Mouse (Mus musculus) c-Kit-positive CD71-negative TER-119-negative erythroid progenitor cells, embryonic 14.5 days (primary cell): ENCODE measurements around the gene Spen.

ENCODE experiments used
- DNase-seq: peaks from one replicate; pipeline ENCODE4 v3.0.0-alpha.2; 2013; ENCODE audit warnings: low read depth

Spen gene

GRCm38 (mm10) chr4:141472641-141473321 lies 65.6 kb downstream of the Spen start:
- DNase-seq: no peak

- DNase-seq: no peak
Observed at GRCm38 (mm10) chr4:141471491-141471890, 66.9 kb downstream of the Spen start.

- no peak for DNase-seq
Observed at GRCm38 (mm10) chr4:141469343-141469742, 69.1 kb downstream of the Spen start.

DNA sequence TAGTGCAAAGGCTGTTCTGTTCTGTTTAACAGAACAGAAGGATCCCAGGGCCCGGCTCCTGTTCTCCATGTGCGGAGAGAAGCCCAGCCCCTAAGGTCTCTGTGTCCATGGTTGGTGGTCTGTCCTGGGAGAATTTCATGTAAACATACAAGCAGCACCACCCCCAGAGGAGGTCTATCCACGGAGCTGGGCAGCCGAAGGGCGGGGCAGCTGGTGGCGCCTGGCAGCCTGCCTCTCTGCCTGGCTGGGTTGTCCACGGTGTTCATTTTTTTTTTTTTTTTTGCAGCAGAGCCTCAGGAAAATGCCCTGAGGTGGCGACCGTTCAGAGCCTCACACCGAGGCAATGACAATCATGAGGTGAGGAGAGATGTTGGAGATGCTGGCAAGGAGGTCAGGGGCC lies 69.8 kb downstream of the Spen start:
- no peak for DNase-seq

DNA sequence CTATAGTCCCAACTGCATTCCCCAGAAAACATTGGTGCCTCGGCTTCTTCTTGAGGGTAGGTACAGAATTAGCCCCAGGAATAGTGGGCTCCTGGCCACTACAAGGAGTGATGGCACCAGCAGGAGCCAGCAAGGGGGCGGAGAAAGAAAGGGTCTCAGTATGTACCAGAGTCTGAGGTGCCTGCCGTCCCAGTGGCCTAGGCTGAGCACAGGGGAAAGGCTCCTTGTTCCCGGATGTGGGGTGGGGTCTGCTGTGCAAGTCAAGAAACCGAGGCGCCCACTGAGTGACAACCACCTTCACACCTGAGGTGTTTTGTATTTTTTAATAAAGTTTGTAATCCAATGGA lies 70.8 kb downstream of the Spen start:
- DNase-seq: no peak

GRCm38 (mm10) chr4:141466844-141467580 lies 71.4 kb downstream of the Spen start:
- no peak for DNase-seq

DNA sequence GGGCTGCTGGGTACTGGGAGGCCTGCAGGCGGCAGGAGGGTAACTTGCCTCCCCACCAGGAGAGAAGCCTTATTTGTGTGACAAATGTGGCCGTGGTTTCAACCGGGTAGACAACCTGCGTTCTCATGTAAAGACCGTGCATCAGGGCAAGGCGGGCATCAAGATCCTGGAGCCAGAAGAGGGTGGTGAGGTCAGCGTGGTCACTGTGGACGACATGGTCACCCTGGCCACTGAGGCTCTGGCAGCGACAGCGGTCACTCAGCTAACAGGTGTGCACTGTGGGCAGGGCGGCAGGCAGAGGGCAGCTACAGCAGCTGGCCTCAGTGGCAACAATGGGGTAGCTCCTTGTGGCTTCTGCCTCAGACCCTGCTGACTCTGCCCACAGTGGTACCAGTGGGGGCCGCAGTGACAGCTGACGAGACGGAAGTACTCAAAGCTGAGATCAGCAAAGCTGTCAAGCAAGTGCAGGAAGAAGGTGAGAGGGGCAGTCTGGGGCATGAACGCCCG lies 72.1 kb downstream of the Spen start:
- DNase-seq: no peak

- DNase-seq: no peak
Observed at GRCm38 (mm10) chr4:141465512-141466288, 72.7 kb downstream of the Spen start.

DNA sequence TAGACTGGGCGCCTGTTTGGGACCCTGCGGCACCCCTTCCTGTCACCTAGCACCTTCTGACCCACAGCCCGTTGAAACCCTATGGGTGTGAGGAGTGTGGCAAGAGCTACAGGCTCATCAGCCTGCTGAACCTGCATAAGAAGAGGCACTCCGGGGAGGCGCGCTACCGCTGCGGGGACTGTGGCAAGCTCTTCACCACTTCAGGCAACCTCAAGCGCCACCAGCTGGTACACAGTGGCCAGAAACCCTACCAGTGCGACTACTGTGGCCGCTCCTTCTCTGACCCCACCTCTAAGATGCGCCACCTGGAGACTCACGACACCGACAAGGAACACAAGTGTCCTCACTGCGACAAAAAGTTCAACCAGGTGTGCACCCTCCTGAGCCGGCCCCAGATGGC lies 73.7 kb downstream of the Spen start:
- no peak for DNase-seq

GRCm38 (mm10) chr4:141463472-141463871 lies 74.9 kb downstream of the Spen start:
- no peak for DNase-seq

DNA sequence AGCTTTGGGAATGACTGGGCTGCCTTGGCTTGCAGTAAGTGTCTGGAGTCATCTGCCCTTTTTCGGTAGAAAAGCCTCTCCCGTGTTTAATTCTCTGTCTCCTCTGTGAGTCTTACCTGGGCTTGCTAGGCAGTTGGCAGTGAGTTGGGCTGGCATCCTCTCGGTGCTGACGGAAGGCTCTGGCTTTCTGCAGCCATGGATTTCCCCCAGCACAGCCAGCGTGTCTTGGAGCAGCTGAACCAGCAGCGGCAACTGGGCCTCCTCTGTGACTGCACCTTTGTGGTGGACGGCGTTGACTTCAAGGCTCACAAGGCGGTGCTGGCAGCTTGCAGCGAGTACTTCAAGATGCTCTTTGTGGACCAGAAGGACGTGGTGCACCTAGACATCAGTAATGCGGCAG lies 76.8 kb downstream of the Spen start:
- no peak for DNase-seq

DNA sequence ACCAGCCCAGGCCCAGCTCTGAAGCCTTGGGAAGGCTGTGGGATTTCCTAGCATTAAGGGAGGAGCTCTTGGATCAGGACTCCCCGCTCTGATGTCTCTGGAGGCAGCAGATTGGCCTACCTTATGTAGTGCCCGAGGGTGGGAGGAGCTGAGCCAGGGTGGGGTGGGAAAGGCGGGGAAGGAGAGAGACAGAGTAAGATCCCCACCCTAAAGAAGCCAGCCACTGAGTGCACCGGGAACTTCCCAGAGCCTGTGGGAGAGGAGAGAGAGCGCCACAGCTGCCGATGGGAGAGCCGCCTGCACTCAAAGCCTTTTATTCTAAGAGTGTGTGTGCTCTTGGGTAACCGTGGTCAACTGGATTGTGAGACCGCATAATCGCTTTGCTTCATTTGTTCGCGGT lies 77.3 kb downstream of the Spen start:
- DNase-seq: no peak

DNA sequence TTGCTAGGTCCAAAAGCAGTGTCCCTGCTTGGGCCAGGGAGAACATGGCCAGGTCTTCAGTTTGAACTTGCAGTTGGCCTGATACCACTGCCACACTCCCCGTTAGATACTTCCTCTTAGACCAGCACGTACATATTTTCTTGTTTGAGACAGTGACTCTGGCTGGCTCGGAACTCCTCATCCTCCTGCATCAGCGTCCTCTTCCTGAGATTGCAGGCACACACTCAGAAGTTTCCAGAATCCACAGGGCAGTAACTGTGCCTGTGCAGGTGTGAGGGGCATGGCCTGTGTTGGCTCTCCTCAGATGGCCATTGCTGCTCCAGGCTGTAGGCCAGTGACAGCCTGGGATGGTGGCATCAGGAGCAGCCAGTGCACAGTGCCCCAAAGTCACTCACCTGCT lies 77.9 kb downstream of the Spen start:
- no peak for DNase-seq

GRCm38 (mm10) chr4:141459766-141460165 lies 78.6 kb downstream of the Spen start:
- DNase-seq: no peak

GRCm38 (mm10) chr4:141458888-141459287 lies 79.5 kb downstream of the Spen start:
- DNase-seq: no peak

- DNase-seq: no peak
Observed at GRCm38 (mm10) chr4:141458236-141458635, 80.2 kb downstream of the Spen start.

DNA sequence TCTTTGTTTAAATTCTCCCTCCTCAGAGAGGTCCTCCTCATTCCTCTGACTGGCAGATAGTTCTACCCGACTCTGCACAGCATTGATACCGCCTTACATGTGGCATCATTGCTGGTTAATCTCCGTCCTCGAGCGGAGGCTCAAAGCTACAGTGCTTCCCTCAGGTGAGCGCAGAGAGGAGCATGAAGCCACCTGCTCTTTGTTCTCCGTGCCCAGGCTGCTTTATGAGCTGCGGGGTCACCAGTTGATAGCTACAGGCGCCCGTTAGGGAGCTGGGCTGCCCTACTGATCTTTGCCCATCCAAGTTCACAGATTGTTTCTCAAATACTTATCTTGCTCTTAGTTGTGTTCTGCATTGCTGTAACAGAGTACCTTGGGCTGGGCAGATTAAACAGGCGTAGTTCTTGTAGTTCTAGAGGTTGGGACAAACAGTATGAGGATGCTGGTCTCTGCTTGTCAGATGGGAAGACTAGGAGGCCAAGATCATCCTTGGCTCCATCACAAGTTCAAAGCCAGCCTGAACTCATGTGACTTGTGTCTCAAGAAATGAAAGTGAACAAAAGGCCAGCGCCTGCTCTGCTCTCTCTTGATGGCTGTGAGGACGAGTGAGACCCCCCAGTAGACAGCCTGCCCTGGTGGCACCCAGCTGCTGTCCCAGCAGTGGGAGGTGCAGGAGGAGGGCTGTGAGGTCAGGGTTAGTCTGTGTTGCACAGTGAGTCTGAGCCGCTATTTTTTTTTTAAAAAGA lies 82.0 kb downstream of the Spen start:
- no peak for DNase-seq

- DNase-seq: no peak
Observed at GRCm38 (mm10) chr4:141455526-141455925, 82.9 kb downstream of the Spen start.

- DNase-seq: peak; percentile 49
Observed at GRCm38 (mm10) chr4:141454581-141455350, 83.6 kb downstream of the Spen start.

DNA sequence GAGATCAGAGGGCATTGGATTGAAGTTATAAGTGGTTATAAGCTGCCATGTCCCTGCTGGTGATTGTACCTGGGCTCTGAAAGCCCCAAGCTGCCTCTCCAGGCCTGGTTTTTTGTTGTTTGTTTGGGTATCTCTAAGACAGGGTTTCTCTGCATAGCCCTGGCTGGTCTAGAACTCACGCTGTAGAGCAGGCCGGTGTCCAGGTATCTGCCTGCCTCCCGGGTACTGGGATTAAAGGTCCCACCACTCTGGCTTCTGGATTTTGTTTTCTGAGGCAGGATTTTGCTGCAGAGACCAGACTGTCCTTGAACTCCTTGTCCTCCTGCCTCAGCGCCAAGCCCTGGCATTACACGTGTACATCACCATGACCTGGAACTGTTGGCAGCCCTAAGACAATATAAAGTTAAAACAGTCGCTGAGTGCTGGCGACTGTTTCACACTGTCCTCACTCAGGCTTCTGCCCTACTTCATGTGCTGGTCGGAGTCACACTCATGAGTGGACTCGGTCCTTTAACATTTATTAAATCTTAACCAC lies 86.4 kb downstream of the Spen start:
- DNase-seq: no peak

GRCm38 (mm10) chr4:141451251-141451650 lies 87.1 kb downstream of the Spen start:
- DNase-seq: peak; percentile 20
